Mouse (Mus musculus) liver, adult (tissue): ENCODE measurements around the gene Tmem39a.

Experiments
- GATA4 ChIP-seq: IDR thresholded peaks from 2 replicates; pipeline ENCODE4 v1.6.1; 2014; ENCODE audit warnings: mild to moderate bottlenecking, low read length; ENCODE audit not compliant: insufficient replicate concordance

The Tmem39a gene

DNA sequence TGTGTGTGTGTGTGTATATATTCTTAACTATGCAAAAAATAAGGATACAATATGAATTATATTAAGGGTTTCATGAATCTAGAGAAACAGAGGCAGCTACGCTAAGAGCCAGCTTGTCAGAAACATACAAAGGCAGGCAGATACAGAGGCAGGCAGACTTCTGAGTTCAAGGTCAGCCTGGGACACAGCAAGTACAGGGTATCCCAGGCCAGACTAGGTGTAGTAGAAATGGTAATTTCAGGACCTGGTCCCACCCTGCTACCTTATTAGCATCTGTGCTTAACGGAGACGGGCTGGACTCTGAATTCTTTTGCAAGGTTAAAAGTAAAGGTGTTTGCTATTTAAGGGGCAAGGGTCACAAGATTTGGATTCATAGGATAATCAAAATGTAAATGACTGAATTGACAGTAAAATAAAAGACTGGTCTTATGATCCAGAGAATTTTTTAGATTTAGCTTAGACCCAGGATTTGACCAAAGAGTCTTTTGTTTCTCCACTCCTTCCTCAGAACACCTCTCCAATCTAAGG, at the start of gene Tmem39a:
Tmem39a (plus strand) TSS at position 478 of the 528 bp plus-strand sequence.
- no peak for TF ChIP-seq GATA4

DNA sequence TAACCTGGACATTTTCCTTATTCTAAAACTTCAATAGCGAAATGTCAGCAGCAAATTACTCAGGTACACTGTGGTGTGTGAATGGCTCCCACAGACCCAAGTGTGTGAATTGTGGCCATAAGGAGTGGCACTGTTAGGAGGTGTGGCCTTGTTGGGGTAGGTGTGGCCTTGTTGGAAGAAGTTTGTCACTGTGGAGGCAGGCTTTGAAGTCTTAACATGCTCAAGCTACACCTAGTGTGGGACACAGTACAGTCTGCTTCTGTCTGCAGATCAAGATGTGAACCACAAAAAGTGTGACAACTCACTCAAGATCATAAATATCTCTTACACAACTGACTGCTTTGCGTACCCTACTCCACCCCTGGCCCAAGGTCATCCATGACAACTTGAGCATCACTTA, 47.7 kb upstream of the Tmem39a start:
- no peak for TF ChIP-seq GATA4

DNA sequence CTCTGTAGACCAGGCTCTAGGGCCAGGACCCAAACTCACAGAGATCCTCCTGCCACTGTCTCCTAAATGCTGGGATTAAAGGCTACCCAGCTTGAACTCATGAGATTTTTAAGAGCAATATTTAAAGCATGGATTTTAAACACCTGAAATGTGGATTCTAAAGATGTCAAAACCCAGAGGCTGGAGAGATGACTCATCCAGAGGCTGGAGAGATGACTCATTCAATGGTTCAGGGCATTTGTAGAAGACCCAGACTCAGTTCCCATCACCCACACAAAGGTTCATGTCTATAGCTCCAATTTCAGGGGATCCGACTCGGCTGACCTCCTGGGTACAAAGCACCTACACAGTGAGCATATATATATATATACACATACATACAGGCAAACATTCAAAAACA, 39.4 kb upstream of the Tmem39a start:
- TF ChIP-seq GATA4: no peak

DNA sequence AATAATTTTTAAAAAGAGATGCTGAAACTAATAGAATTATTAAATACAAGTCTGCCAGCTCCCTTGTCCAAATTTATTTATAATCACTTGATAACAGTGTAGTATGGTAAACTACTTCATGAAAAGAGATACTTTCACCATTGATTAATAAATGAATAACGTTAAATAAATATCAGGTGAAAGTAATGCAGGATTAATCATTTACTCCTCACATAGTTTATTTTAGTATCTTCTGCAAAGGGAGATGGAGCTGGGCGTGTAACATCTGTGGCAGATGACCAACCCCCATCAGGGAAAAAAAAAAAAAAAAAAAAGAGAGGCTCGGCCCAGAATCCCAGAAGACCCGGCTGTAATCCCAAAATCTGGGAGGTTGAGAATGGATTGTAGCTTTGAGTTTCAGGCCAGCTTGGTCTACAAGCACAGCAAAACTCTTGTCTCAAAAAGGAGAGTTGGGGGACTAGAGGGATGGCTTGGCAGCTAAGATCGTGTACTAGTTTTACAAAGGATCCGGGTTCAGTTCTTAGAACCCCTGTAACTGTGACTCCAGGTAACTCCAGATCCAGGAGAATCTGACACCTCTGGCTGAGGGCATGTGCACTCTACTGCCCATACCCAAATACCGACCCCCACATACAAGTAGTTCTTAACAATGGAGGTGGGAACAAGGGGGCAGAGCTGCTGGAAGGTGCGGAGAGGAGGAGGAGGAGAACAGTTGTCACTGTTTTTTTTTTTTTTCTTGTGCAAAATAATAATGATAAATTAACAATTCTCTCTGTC, 37.1 kb upstream of the Tmem39a start:
- TF ChIP-seq GATA4: no peak

DNA sequence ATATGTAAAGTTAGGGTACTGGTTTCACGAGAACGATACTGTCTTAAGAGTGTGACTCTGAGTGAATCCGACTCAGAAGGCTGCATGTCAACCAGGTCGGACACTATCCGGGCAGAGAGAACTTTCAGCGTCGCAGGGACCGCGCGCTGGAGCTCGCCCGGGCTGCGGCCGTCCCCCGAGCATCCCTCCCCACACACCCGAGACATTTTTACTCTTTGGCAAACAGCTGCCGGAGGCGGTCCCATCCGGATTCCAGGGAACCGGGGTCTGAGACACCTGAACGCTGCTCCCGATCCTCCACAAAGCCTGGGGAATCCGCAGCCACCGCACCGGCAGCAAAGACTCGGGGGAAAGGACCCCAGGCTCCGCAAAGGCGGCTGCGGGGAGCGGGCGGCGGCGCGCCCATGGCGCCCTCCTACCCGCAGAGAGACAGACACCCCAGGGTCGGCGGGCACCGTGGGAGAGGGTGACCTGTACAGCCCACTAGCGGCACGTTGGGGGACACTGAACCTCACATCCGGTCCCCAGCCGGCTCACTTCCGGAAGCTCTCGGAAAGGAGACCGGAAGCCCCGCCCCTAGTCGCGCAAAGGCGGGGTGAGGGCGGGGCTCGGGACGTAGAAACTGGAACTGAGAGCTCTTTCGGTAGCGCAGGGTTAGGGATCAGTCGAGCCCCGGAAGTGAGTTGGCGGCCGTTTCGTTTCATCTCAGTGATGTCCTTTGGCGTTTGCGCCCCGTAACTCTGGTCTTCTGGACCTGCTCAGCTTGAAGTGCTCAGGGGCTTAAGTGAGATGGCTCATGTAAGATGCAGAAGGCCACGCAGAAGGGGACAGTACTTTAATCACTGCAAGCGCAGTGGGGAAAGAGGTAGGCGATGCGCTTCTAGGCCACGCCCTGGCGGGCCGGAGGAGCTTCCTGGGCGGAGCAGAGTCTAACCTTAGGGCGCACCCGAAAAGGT, 36.1 kb upstream of the Tmem39a start, which contains the start of gene Timmdc1:
Timmdc1 (minus strand) TSS at position 535 of the 956 bp plus-strand sequence.
- TF ChIP-seq GATA4: peak; percentile 10; the same call in 1 of the 2 replicates

DNA sequence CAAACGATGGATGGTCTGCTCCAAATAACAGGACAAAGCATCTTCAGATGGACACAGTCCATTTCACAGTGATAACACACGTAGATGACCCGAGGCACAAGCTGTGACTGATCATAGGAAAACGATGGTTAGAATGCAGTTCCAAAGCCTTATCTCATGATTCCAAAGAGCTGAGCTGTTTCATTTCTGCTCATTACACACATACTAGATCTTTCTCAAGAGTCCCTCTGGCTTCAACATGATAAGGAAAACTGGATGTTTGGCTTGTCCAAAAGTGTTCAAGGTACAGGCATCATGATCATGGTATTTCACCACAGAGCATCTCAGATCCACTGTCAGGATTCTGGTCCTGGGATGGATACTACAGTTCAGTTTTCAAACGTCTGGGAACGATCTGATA, 32.2 kb upstream of the Tmem39a start:
- TF ChIP-seq GATA4: no peak

DNA sequence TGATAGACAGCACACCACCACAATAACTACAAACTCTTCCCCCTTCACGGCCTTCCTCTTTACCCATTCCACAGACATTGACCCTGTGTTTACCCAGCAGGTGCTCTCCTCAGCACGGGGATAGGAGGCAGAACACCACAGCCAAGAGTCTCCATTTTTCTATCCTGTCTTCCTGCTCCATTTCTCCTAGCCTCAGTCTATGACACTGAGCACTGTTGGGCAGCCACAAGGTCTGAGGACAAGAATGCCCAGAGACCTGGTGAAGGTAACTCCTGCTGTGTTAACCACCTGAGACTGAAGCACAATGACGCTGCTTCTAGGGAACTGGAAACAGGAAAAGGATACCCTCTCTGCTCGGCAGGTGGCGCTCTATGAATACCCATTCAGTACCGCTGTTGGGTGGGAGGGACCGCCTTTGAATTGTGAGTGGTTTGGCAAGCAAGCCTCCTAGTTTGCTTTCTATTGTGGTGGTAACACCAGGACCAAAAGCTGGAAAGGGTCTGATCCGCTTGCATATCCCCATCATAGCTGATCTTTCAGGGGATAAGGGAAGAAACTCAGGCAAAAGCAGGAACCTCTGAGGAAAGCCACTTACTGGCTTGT, 21.9 kb upstream of the Tmem39a start:
- no peak for TF ChIP-seq GATA4

DNA sequence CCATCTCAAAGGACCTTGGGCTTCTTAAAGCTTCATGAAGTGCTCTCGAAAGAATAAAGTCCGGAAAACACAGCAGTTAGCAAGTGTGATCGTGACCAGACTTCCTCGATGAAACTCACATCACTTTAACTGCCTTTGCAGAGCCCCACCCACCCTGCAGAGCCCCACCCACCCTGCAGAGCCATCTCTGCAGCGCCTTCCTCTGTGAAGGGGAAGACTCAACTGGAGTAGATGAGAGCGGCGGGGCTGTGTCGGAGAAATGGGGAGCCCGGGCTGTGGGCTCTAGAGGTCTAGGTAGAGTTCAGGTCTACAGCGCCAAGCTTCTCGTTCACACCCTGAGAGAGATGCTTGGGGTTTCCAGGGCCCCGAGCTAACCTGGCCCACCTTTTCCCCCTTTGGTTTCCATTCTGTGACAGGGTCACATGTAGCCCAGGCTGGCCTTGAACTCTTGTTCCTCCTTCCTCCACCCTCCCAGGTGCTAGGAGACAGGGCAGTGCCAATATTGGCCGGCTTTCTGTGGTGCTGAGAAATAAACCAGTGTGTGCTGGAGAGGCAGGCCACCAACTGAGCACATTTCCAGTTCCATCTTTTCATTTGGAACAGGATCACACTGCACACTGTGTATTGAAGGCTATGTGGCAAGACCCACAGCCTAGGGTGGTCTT, 19.6 kb upstream of the Tmem39a start:
- no peak for TF ChIP-seq GATA4

DNA sequence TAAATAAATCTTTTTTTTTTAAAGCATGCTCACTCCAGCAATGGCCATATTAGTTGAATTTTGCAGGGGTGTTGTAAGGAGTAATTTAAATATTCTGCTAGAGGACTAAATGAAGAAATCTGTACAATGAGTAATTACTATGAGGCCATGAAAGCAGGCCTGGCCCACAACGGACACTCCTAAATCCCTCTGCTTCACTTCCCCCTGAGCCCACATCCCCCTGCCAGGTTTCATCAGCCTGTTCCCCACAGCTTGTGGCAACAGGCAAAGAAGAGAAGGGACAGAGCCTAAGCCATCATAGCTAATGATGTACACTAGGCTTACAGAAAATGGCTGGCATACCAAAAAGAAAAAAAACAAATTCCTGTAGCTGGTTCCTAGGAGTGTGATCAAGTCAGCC, 10.5 kb upstream of the Tmem39a start:
- TF ChIP-seq GATA4: no peak

DNA sequence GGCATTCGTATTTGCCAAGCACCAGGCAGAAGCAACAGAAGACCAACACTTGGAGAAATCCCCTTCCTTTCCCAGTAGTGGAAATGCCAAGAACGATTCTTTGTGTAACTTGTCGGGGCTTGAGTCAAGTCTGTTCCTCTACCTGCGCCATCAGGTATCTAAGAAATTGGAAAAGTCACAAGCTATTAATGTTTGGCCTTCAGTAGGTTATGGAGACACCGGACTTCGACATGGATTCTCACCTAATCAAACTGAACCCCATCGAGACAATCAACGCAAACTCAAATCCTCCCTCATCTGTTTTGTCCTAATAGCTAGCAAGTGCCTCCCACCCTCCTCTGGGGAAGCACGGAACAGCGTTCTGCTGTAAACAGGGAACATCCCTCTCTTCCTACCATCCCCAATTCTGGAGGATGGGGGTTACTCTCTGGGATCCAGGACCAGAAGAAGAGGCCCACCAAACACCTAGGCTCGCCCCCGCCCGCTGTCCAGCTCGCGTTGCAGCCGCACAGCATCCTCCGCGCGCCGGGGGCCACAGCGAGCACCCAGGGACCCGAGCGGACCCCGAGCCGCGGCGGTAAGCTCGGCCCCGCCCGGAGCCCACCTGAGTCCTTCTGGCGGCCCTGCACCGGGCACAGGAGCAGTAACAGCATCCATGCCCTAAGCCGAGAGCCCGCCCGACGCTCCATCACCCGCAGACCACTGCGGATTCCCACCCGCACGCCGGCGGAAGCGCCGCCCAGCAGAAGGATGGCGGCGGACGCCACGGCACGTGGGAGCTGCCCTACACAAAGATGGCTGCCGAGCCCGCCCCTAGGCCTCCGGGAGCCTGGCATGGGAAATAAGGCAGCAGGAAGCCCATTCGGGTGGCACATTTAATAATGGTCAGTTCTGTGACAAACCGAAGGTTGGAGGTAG, 8.8 kb upstream of the Tmem39a start, which contains the start of gene Poglut1:
Poglut1 (minus strand) TSS at position 780 of the 918 bp plus-strand sequence.
- no peak for TF ChIP-seq GATA4

DNA sequence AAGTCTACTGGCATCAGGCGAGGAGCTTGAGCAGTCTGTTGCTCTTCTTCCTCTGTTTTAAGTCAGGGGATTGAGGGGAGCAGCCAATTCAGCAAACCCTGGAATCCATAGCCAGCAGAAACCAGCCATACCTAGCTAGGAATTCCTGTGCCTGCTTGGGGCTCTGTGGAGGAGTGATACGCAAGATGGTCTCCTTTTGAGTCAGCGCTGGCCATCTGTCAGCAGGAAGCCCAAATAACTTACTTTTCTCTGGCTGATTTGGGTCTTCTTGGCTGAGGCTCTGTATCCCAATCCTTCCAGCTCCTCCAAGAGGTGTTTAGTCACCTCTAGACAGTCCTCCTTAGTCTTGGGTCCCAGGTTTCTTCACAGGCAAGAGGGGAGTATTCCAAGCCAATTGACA, 2.5 kb upstream of the Tmem39a start:
- TF ChIP-seq GATA4: no peak

DNA sequence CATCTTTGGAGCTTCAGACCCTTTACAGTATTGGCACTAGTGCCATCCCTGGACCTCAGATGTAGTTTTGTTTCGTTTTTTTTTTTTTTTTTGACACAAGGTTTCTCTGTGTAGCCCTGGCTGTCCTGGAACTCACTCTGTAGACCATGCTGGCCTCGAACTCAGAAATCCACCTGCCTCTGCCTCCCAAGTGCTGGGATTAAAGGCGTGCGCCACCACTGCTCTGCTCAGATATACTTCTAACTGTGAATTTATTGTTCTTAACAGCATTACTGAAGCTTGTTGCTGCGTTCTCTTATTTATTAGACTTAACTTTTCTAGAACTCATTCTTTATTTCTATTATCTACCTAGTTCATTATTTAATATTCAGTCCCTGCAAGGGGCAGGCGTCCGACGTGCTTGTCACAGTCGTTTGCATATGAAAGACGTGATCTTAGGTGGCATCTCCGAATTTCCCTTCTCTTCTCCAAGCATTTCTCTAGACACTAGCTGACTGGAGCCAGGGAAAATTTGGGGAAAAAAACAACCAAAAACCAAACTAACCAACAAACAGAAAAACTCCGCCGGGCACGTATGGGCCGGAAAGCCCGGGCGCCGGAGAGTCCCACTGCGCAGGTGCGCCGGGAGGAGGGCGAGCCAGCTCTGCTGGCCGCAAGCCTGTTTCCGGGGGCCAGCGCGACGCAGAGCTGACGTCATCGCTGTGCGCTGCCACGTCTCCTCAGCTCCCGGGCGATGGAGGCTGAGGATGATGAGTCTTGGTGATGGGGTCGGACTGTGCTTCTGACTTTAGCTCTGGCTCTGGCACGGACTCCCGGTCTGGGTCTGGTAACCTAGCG, 3.9 kb downstream of the Tmem39a start:
- TF ChIP-seq GATA4: peak; percentile 38; the same call in 1 of the 2 replicates

DNA sequence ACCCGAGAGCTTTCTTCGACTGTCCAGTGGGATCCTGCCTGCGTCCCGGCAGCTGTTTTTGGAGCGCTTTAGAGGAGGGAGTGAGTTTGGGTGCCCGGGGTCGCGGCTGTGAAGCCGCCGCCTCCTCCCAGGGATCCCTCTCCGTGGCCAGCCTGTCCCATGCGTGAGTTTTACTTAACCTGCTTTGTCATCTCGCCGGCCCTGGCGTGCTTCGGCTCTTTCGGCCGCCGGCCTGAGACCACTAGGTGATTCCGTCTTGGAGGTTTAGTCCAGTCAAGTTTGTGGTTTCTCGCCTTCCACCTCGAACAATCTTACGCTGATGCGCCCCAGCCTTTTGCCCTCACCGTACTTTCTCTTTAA, 4.5 kb downstream of the Tmem39a start:
- no peak for TF ChIP-seq GATA4
